Mouse (Mus musculus): Measurements from ENCODE around the gene Cdc7.

Gene Cdc7

GRCm38 (mm10) chr5:107025809-107026208 lies 61.7 kb downstream of the Cdc7 start:
- DNase-seq = no peak

GRCm38 (mm10) chr5:107027616-107028015 lies 63.5 kb downstream of the Cdc7 start:
- DNase-seq = no peak

GRCm38 (mm10) chr5:107028557-107028956 lies 64.4 kb downstream of the Cdc7 start:
- no peak for DNase-seq

- DNase-seq = no peak
Measured at GRCm38 (mm10) chr5:107029801-107030200, 65.7 kb downstream of the Cdc7 start.

GRCm38 (mm10) chr5:107030821-107031220 lies 66.7 kb downstream of the Cdc7 start:
- DNase-seq = no peak
